Mouse (Mus musculus): ENCODE results near the gene Pthlh. TPM values are rescaled to one million over a fixed set of nuclear protein-coding genes. Genes with fewer than 3 reads are reported as not detected.
"Not testable (repeated sequence)": the region's sequence is repeated elsewhere in the genome, so short reads cannot be mapped to it uniquely, and the experiment has no call there.

Pthlh gene
- total and polyA plus RNA-seq, 3 experiments: not detected

DNA sequence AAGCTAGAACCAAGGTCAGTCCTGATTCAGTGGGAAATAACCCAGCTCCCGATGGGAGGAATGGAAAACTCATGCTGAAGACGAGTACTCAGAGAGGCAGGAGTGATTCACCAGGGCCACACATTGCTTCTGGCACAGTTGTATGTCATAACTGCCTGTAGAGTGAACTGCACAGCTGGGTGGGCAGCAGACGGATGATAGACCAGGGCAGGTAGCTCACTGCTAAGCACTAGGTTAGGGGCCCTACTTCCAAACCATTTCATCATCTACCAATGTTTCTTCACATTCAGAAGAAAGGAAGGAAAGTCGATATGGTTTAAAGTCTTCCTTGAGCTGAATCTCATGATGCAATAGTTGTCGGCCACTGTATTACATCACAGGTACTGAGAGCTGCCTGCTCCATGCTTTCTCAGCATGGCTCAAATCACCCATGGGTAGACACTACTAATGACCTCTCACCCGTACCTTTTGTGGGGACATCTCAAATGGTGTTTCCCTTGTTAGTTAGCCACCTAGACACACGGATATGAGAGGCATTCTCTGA lies 46.5 kb upstream of the Pthlh start:
- no peaks in the 10 kb centered on the region for H3K27me3 ChIP-seq (ENCODE audit: control insufficient read depth in 1 of 2, insufficient read depth in 2 of 2, low read length in 2 of 2)
- no peak overlapping the region for H3K9ac ChIP-seq (ENCODE audit: control insufficient read depth, low read depth, low read length, poor library complexity, severe bottlenecking)
- H3K4me3 ChIP-seq (ENCODE audit: control insufficient read depth in 1 of 2, insufficient read depth in 1 of 2, low read depth in 2 of 2, low read length in 2 of 2): no peak overlapping the region
- H3K27ac ChIP-seq (ENCODE audit: control insufficient read depth, low read depth, low read length): no peak overlapping the region
- TF ChIP-seq MAFK (IDR thresholded peaks at IDR 0.05; ENCODE audit: borderline replicate concordance, low read depth, low read length): no peak
- no peak for TF ChIP-seq POLR2A (IDR thresholded peaks at IDR 0.05; ENCODE audit: control insufficient read depth in 1 of 2, insufficient read depth in 1 of 2, low read depth in 1 of 2, low read length in 2 of 2, poor library complexity in 1 of 2)
- no peak for TF ChIP-seq SIN3A (IDR thresholded peaks at IDR 0.05; ENCODE audit: low read length)
- no peak for TF ChIP-seq MYB (IDR thresholded peaks at IDR 0.05; ENCODE audit: low read depth, low read length)
- no peaks in the 10 kb centered on the region for H3K4me1 ChIP-seq (ENCODE audit: control insufficient read depth in 1 of 2, insufficient read depth in 2 of 2, low read length in 2 of 2)
- no peaks in the 10 kb centered on the region for H3K9me3 ChIP-seq (replicated peaks; ENCODE audit: insufficient read depth, low read length)
- no peaks in the 10 kb centered on the region for H3K36me3 ChIP-seq (ENCODE audit: control insufficient read depth in 1 of 2, insufficient read depth in 2 of 2, low read length in 2 of 2)
- H3K79me2 ChIP-seq (ENCODE audit: control insufficient read depth, insufficient read depth, low read length, poor library complexity): no peaks in the 10 kb centered on the region
- no peak for DNase-seq (ENCODE audit: low read depth, low spot score)

DNA sequence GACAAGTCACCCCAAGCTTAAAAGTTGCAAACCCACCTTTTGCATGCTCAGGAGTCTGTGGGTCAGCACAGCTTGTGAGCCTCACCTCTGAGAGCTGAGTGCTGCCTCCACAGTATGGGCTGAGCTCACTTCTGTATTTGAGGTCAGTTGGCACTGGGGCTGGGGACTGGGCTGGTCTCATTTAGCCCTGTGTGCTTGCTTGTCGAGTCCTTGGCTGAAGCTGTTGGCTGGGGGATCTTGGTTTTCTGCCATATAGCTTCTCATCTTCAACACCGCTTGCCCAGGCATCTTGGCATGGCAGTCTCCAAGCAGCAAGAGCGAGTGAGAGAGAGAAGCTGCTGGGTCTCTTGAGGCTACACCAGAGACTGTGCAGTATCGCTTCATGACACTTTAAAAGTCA lies 46.1 kb upstream of the Pthlh start:
- DNase-seq (ENCODE audit: low read depth, low spot score): no peak
- H3K36me3 ChIP-seq (ENCODE audit: control insufficient read depth in 1 of 2, insufficient read depth in 2 of 2, low read length in 2 of 2): no peaks in the 10 kb centered on the region
- TF ChIP-seq GABPA (IDR thresholded peaks at IDR 0.05; ENCODE audit: low read depth, low read length) (no peak), SMC3 (IDR thresholded peaks at IDR 0.05; ENCODE audit: low read depth, low read length) (no peak), CHD2 (IDR thresholded peaks at IDR 0.05; ENCODE audit: low read length) (no peak), GATA1 (IDR thresholded peaks at IDR 0.05; ENCODE audit: low read depth, low read length) (no peak), NRF1 (IDR thresholded peaks at IDR 0.05; ENCODE audit: insufficient read depth, low read depth, low read length, poor library complexity, severe bottlenecking) (no peak), KAT2A (conservative IDR thresholded peaks at IDR 0.05; ENCODE audit: low read depth, low read length) (no peak), MEF2A (IDR thresholded peaks at IDR 0.05; ENCODE audit: extremely low read depth, insufficient replicate concordance, low read depth, low read length, poor library complexity, severe bottlenecking) (no peak), ZC3H11A (IDR thresholded peaks at IDR 0.05; ENCODE audit: low read depth, low read length) (no peak), MXI1 (IDR thresholded peaks at IDR 0.05; ENCODE audit: low read depth, low read length) (no peak), RCOR1 (IDR thresholded peaks at IDR 0.05; ENCODE audit: low read depth, low read length) (no peak), E2F4 (IDR thresholded peaks at IDR 0.05; ENCODE audit: borderline replicate concordance, low read depth, low read length) (no peak), ELF1 (IDR thresholded peaks at IDR 0.05; ENCODE audit: low read depth, low read length) (no peak), MYB (IDR thresholded peaks at IDR 0.05; ENCODE audit: low read depth, low read length) (no peak), CTCF (IDR thresholded peaks at IDR 0.05 in 2 of 3, conservative IDR thresholded peaks at IDR 0.05 in 1 of 3; ENCODE audit: control insufficient read depth in 1 of 3, insufficient read depth in 1 of 3, low read depth in 2 of 3, low read length in 3 of 3, poor library complexity in 1 of 3, severe bottlenecking in 1 of 3) (no peak), MAFK (IDR thresholded peaks at IDR 0.05; ENCODE audit: borderline replicate concordance, low read depth, low read length) (no peak), POLR2A (IDR thresholded peaks at IDR 0.05; ENCODE audit: control insufficient read depth in 1 of 2, insufficient read depth in 1 of 2, low read depth in 1 of 2, low read length in 2 of 2, poor library complexity in 1 of 2) (no peak)
- no peak overlapping the region for H3K9ac ChIP-seq (ENCODE audit: control insufficient read depth, low read depth, low read length, poor library complexity, severe bottlenecking)
- H3K79me2 ChIP-seq (ENCODE audit: control insufficient read depth, insufficient read depth, low read length, poor library complexity): no peaks in the 10 kb centered on the region
- H3K27ac ChIP-seq (ENCODE audit: control insufficient read depth, low read depth, low read length): no peak overlapping the region
- no peaks in the 10 kb centered on the region for H3K4me1 ChIP-seq (ENCODE audit: control insufficient read depth in 1 of 2, insufficient read depth in 2 of 2, low read length in 2 of 2)
- H3K9me3 ChIP-seq (replicated peaks; ENCODE audit: insufficient read depth, low read length): no peaks in the 10 kb centered on the region
- H3K4me3 ChIP-seq (ENCODE audit: control insufficient read depth in 1 of 2, insufficient read depth in 1 of 2, low read depth in 2 of 2, low read length in 2 of 2): no peak overlapping the region
- H3K27me3 ChIP-seq (ENCODE audit: control insufficient read depth in 1 of 2, insufficient read depth in 2 of 2, low read length in 2 of 2): no peaks in the 10 kb centered on the region

DNA sequence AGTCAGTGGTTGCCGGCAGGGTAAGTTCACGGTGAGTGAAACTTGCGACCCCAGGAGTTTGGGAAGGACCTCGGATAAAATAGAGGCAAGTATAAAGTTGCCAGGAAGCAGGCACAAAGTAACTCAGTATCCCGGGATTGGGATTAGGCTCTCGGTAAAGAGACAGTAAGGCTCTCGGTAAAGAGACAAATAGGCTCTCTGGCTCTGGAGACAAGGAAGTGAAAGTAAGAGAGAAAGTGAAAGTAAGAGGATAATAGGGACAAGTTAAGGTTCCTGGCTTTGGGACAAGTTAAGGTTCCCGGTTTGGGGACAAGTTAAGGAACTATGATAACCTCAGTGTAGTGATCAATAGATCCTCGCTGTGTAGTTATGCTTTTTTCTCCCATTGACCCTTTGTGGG lies 40.3 kb upstream of the Pthlh start:
- DNase-seq (ENCODE audit: low read depth, low spot score); H3K79me2 ChIP-seq (ENCODE audit: control insufficient read depth, insufficient read depth, low read length, poor library complexity); H3K9me3 ChIP-seq (replicated peaks; ENCODE audit: insufficient read depth, low read length); H3K4me1 ChIP-seq (ENCODE audit: control insufficient read depth in 1 of 2, insufficient read depth in 2 of 2, low read length in 2 of 2); H3K9ac ChIP-seq (ENCODE audit: control insufficient read depth, low read depth, low read length, poor library complexity, severe bottlenecking); H3K27me3 ChIP-seq (ENCODE audit: control insufficient read depth in 1 of 2, insufficient read depth in 2 of 2, low read length in 2 of 2); H3K27ac ChIP-seq (ENCODE audit: control insufficient read depth, low read depth, low read length); H3K36me3 ChIP-seq (ENCODE audit: control insufficient read depth in 1 of 2, insufficient read depth in 2 of 2, low read length in 2 of 2); H3K4me3 ChIP-seq (ENCODE audit: control insufficient read depth in 1 of 2, insufficient read depth in 1 of 2, low read depth in 2 of 2, low read length in 2 of 2): not testable (repeated sequence)
